Mouse (Mus musculus) neural tube, embryonic 10.5 days (tissue): ENCODE measurements around the gene Pfkfb1.

Source experiments
- DNase-seq: peaks from one replicate; pipeline ENCODE4 v3.0.0-alpha.2; 2017; ENCODE audit warnings: low spot score; ENCODE audit errors: extremely low spot score

The Pfkfb1 gene

DNA sequence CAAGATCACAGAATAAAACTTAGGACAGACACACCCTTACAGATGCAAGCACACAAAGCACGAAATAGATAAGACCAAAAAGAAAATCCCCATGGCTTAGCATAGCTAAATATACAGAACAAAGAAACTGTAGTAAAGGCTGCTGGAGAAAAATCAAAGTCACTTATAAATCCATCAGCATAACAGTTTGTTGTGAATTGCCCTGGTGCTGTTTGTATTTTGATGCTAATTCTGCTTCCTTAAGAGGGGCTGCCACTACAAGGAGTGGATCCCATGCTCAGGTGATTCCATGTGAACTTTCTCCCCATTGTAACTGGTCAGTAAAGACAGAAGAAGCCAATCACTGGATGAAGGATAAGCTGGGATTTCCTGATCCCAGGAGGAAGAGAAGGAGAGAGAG is 89.5 kb downstream of the Pfkfb1 start:
- DNase-seq, result no peak
